Mouse (Mus musculus) ES-Bruce4 (cell line): ENCODE results near the gene Crkl. TPM values are rescaled to one million over a fixed set of nuclear protein-coding genes. Genes with fewer than 3 reads are reported as not detected.

Experiments
- H3K27ac ChIP-seq: 2 replicates; pipeline ENCODE4 v1.5.1; 2012; ENCODE audit warnings: low read length, inconsistent platforms; ENCODE audit not compliant: insufficient read depth
- H3K27me3 ChIP-seq: 2 replicates; pipeline ENCODE4 v1.6.1; 2012; ENCODE audit warnings: mild to moderate bottlenecking, low read length, inconsistent platforms; ENCODE audit not compliant: control insufficient read depth, poor library complexity, insufficient read depth, severe bottlenecking
- H3K36me3 ChIP-seq: 2 replicates; pipeline ENCODE4 v1.6.1; 2012; ENCODE audit warnings: inconsistent platforms, mild to moderate bottlenecking, low read length, moderate library complexity; ENCODE audit not compliant: control insufficient read depth, poor library complexity, insufficient read depth, severe bottlenecking
- H3K4me1 ChIP-seq: one replicate; pipeline ENCODE4 v1.8.1; 2011; ENCODE audit warnings: low read length; ENCODE audit not compliant: control insufficient read depth, insufficient read depth
- H3K4me3 ChIP-seq: 2 replicates; pipeline ENCODE4 v1.5.1; 2011; ENCODE audit warnings: low read depth, mild to moderate bottlenecking, low read length
- H3K9ac ChIP-seq: 2 replicates; pipeline ENCODE4 v1.6.1; 2012; ENCODE audit warnings: low read depth, mild to moderate bottlenecking, inconsistent platforms; ENCODE audit not compliant: poor library complexity, severe bottlenecking
- H3K9me3 ChIP-seq: replicated peaks from 2 replicates; pipeline ENCODE4 v1.6.1; 2012; ENCODE audit warnings: mild to moderate bottlenecking, low read length, inconsistent platforms; ENCODE audit not compliant: control insufficient read depth, poor library complexity, insufficient read depth, severe bottlenecking
- CTCF ChIP-seq: IDR thresholded peaks from one replicate; pipeline ENCODE4 v1.8.1; 2011; ENCODE audit warnings: low read depth, low read length
- EP300 ChIP-seq: IDR thresholded peaks from 2 replicates; pipeline ENCODE4 v1.6.1; 2011; ENCODE audit warnings: low read depth, low read length; ENCODE audit not compliant: insufficient read depth
- POLR2A ChIP-seq: IDR thresholded peaks from one replicate; pipeline ENCODE4 v1.8.1; 2011; ENCODE audit warnings: low read length; ENCODE audit not compliant: insufficient read depth
- polyA plus RNA-seq: library from polyadenylated mRNA; stranded (reverse); fragments of >200 nt; gene quantifications from 2 replicates; pipeline ENCODE4 v1.2.4, GENCODE M21; 2011; ENCODE audit warnings: low read depth; ENCODE audit not compliant: missing spikeins, insufficient read depth, insufficient read length

Crkl gene
- polyA plus RNA-seq, 1 experiment: 45.7 TPM

DNA sequence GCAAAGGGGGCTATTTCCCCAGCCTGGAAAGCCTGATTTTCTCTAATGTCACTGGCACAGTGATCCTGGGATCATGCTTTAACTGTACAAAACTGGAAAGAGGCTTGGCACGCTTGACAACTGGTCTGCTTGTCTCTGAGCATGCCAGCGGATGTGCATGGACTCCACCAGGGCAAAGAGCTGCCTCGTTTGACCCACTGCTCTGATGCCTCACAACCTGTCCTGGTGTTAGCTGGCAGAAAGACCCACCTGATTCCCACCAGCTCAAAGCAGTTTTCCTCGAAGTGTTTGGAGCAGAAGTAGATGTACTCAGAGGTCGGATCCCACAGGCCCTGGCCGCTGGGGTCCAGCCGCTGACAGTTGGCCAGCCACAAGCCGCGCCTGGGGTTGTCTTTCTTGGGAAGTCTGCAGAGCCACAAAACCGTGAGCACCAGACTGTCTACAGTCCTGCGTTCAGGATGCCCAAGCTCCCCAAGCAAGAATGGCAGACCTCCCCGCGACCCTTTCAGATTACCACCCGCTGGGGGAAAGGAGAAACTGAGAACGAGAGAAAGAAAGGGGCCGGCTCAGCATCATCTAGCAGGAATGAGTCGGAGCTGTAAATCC is 78.3 kb downstream of the Crkl start:
- H3K27me3 ChIP-seq: no peaks in the 10 kb centered on the region
- peak overlapping the region; percentile 95 for H3K4me3 ChIP-seq
- H3K36me3 ChIP-seq: no peaks in the 10 kb centered on the region; the same call in 1 of the 2 replicates
- peak overlapping the region; percentile 69 for H3K9ac ChIP-seq
- no peaks in the 10 kb centered on the region for H3K9me3 ChIP-seq
- peaks cover 3% of the 10 kb centered on the region for H3K4me1 ChIP-seq
- no peak overlapping the region for H3K27ac ChIP-seq
- TF ChIP-seq POLR2A (no peak), EP300 (no peak), CTCF (no peak)

DNA sequence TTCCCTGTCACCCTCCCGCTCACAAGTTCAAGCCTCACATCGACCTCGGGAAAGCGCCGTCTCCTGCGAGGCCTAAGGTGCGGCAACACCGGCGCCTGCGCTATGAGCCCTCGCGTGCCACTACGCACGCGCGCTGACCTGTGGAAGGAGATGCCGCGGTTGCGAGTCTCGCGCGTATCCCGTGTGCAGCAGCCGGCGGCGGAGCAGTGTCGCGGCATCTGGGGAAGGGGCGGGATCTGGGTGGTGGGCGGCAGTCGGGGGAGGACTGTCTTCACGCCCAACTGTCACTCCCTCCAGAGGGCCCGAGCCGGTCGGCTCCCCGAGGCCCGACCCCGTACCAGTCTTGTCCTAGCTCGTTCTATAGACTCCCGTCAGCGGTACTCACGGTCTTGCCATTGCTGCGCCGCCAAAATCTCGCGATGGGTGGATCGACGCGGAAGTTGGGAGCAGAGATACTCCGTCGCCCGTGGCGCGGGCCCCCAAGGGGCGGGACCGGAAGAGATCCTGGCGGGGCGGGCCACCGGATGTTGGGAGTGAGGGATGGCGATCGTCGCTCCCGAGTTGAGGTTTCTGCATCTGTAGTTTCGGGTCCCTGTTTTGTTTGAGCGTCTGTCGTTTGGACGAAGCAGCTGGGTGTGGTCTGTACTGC is 79.0 kb downstream of the Crkl start, which contains the start of gene Thap7:
Gene Thap7 (minus strand): TSS at position 497 of the 649 bp plus-strand sequence.
- Histone ChIP-seq H3K36me3 (no peaks in the 10 kb centered on the region; the same call in 1 of the 2 replicates), H3K9ac (peak within 1 kb of the TSS; percentile 69), H3K27me3 (no peaks in the 10 kb centered on the region), H3K27ac (peak within 1 kb of the TSS; percentile 35), H3K4me1 (peaks cover 3% of the 10 kb centered on the region), H3K4me3 (peak within 1 kb of the TSS; percentile 95), H3K9me3 (no peaks in the 10 kb centered on the region)
- peak; percentile 42; the same call in 1 of the 2 replicates for TF ChIP-seq EP300
- peak; percentile 75 for TF ChIP-seq POLR2A
- TF ChIP-seq CTCF: no peak

DNA sequence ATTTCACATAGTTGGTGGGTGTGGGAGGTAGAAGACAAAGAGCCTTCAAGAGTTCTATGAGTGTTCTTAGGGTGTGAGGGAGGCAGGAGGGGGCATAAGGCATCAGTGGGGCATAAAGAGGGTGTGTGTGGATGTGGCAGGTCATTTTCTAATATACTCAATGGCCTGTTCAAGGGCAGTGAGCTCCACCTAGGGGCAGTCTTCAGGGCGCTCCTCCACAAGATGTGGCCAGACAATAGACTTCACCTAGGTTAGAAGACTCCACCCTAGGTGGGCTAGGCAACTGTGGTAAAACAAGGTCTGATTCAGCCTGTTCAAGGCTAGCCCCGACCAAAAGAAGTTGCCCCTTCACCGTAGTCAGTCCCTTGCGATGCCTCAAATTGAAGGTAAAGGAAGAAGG is 80.5 kb downstream of the Crkl start:
- Histone ChIP-seq H3K4me3 (no peak overlapping the region), H3K36me3 (no peaks in the 10 kb centered on the region; the same call in 1 of the 2 replicates), H3K9ac (peak overlapping the region; percentile 69; the same call in 1 of the 2 replicates), H3K27me3 (no peaks in the 10 kb centered on the region), H3K4me1 (peaks cover 3% of the 10 kb centered on the region), H3K9me3 (no peaks in the 10 kb centered on the region), H3K27ac (peak overlapping the region; percentile 26; the same call in 1 of the 2 replicates)
- TF ChIP-seq CTCF (peak; percentile 49), EP300 (no peak)

DNA sequence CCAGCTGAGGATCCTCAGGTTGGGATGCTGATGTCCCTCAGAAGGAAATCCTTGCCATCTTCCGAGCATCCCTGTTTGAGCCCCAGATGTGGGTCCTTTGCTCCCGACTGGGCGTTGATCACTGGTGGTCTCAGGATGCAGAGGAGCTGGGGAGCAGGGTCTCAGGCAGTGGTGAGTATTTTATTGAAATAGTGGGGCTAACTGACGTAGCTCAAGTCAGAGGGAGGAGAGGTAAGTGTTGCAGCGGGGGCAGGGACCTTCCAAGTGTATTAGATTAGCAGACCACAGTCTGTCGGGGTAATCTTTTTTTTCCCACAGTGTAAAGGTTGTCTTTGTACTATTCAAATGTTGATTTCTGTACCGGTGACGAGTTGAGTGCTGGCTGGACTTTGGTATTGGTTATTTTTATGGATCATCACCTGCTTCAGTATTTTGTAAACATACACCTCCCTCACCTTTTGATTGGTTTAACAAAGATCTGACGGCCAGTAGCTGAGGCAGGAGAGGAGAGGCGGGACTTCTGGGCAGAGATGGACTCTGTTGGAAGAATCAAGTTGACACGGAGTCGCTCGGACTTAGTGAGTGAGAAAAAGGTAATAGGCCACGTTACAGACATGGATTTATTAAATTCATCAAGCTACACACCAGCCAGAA is 81.0 kb downstream of the Crkl start:
- Histone ChIP-seq H3K36me3 (no peaks in the 10 kb centered on the region; the same call in 1 of the 2 replicates), H3K27ac (peak overlapping the region; percentile 26; the same call in 1 of the 2 replicates), H3K9ac (no peak overlapping the region), H3K9me3 (no peaks in the 10 kb centered on the region), H3K4me3 (no peak overlapping the region), H3K4me1 (peaks cover 3% of the 10 kb centered on the region), H3K27me3 (no peaks in the 10 kb centered on the region)
- TF ChIP-seq CTCF (no peak), POLR2A (no peak), EP300 (no peak)

DNA sequence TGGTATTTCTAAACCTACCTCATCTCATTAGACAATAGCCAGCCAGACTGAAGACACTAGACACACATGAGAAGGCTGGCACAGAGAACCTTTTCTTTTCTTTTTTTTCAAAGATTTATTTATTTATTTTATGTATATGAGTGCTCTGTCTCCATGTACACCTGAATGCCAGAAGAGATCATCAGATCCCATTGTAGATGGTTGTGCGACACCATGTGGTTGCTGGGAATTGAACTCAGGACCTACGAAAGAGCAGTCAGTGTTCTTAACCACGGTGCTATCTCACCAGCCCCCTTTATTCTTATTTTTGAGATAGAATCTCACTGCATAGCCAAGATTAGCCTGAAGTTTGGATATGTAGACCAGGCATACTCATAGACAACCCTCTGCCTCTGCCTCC is 84.8 kb downstream of the Crkl start:
- Histone ChIP-seq H3K9ac (no peak overlapping the region), H3K4me1 (peaks cover 3% of the 10 kb centered on the region), H3K36me3 (no peaks in the 10 kb centered on the region), H3K27ac (no peak overlapping the region), H3K4me3 (no peak overlapping the region), H3K9me3 (no peaks in the 10 kb centered on the region), H3K27me3 (no peaks in the 10 kb centered on the region)
- TF ChIP-seq CTCF (no peak), POLR2A (no peak), EP300 (no peak)

Other genes starting within 250 kb of the Crkl start
- gene Ube2l3, start 249.3 kb upstream of the Crkl start, polyA plus RNA-seq: 203 and 207 TPM in 2 replicates
- gene Rimbp3, start 243.4 kb upstream of the Crkl start, polyA plus RNA-seq: 0.63 and 0.90 TPM in 2 replicates
- gene Hic2, start 218.4 kb upstream of the Crkl start, polyA plus RNA-seq: 40.9 and 43.5 TPM in 2 replicates
- 9.6 and 10.5 TPM in 2 replicates for gene Tmem191c, start 175.9 kb upstream of the Crkl start, polyA plus RNA-seq
- not detected in 2 replicates for gene Serpind1, start 120.6 kb upstream of the Crkl start, polyA plus RNA-seq
- 17.0 and 18.9 TPM in 2 replicates for gene Snap29, start 46.0 kb upstream of the Crkl start, polyA plus RNA-seq
- 45.2 and 50.1 TPM in 2 replicates for gene Pi4ka, start 45.7 kb upstream of the Crkl start, polyA plus RNA-seq
- gene Aifm3, start 37.6 kb downstream of the Crkl start, polyA plus RNA-seq: 6.4 and 7.5 TPM in 2 replicates
- gene Lztr1, start 56.7 kb downstream of the Crkl start, polyA plus RNA-seq: 46.1 and 46.6 TPM in 2 replicates
- gene Thap7, start 79.1 kb downstream of the Crkl start, polyA plus RNA-seq: 12.9 and 13.1 TPM in 2 replicates
- 1.6 and 1.8 TPM in 2 replicates for gene Lrrc74b, start 109.3 kb downstream of the Crkl start, polyA plus RNA-seq
- gene P2rx6, start 109.9 kb downstream of the Crkl start, polyA plus RNA-seq: 0.25 TPM in 1 of 2 replicates, not detected in the other
- 2.0 and 2.8 TPM in 2 replicates for gene Slc7a4, start 131.2 kb downstream of the Crkl start, polyA plus RNA-seq
- gene Smpd4, start 167.4 kb downstream of the Crkl start, polyA plus RNA-seq: 97.7 and 104 TPM in 2 replicates
- gene Ccdc74a, start 194.5 kb downstream of the Crkl start, polyA plus RNA-seq: 1.6 and 2.7 TPM in 2 replicates